Mouse (Mus musculus): ENCODE data around the gene Card9.

DNA sequence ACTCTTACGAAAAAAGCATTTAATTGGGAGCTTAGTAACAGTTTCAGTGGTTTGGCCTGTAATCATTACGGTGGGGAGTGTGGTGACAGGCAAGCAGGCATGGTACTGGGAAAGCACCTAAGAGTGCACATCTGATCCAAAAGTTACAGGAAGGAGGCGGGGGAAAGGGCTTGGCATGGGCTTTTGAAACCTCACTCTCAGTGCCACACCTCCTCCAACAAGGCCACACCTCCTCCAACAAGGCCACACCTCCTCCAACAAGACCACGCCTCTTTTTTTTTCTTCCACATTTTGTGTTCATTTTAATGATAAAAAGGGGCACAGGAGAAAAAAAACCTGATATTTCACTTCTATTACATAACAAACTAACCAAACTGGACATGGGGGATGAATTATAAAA, 32.9 kb downstream of the Card9 start:
- TF ChIP-seq CTCF (IDR thresholded peaks at IDR 0.05; ENCODE audit: control insufficient read depth, insufficient read depth, low read length) (no peak), POLR2A (IDR thresholded peaks at IDR 0.05; ENCODE audit: borderline replicate concordance, control insufficient read depth, low read depth, low read length) (no peak)
